Comparison of ENCODE assay signal across 25 mouse cellular contexts in the genomic region with DNA sequence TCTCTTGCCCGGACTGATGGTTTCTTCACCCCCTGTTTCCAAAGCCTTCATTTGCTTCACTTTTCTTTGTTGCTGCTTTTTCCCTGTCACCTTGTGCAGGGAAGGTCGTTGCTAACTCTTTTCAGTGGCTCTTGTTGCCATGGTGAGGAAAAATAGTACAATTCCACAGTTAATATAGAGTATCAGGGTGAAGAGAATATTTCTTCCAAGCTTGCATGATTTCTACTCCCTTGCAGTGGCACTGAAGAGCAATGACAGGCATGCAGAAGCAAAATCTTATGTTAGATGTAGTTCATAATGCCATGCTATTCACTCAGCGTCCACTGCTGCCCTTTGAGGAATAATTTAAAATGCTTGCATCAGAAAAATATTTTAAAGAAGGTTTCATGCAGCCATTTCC.
DNase-seq lines count a peak whose midpoint lies in the region; ATAC-seq and TF ChIP-seq lines count a peak whose summit lies in the region.
"Had no signal": no experiment of that assay in that cellular context is flagged by ENCODE, and none has a peak within 500 bp of the region (broad histone marks: within the 10 kb centered on the region; RNA-seq: fewer than 3 reads in every experiment).

No protein-coding gene starts in this region.

- no peaks in the 10 kb centered on the region for H3K9me3 ChIP-seq in forebrain, embryonic 14.5 days (replicated peaks; ENCODE audit: control insufficient read depth, low read length)
- H3K9me3 ChIP-seq in forebrain, embryonic 10.5 days: no peaks in the 10 kb centered on the region
- no peaks in the 10 kb centered on the region for H3K9me3 ChIP-seq in midbrain, embryonic 16.5 days (replicated peaks; ENCODE audit: control insufficient read depth, low read length, poor library complexity, severe bottlenecking)
- H3K9me3 ChIP-seq: G1E; heart, embryonic 12.5 days; kidney, embryonic 15.5 days; limb, embryonic 13.5 days; lung, embryonic 15.5 days; neural tube, embryonic 13.5 days had no signal

- TF ChIP-seq POLR2A in brain, embryonic 14.5 days (IDR thresholded peaks at IDR 0.05; ENCODE audit: borderline replicate concordance, extremely low read depth, insufficient read depth, insufficient read length, poor library complexity, severe bottlenecking): no peak

- peak; percentile 27; the same call in 1 of the 2 replicates for TF ChIP-seq CTCF in layer of hippocampus, adult 2 months (conservative IDR thresholded peaks at IDR 0.05)
- no peak for TF ChIP-seq CTCF in brain, embryonic 14.5 days (IDR thresholded peaks at IDR 0.05; ENCODE audit: borderline replicate concordance, extremely low read depth, insufficient read depth, insufficient read length)

- WGBS in forebrain, embryonic 14.5 days: 59% methylated on average over 3 of the region's 3 CpGs
- WGBS in forebrain, embryonic 10.5 days: 61% methylated on average over 3 of the region's 3 CpGs
- 29% methylated on average over 3 of the region's 3 CpGs for WGBS in midbrain, embryonic 16.5 days

- H3K36me3 ChIP-seq in forebrain, embryonic 14.5 days (ENCODE audit: control insufficient read depth, insufficient read depth, low read length): no peaks in the 10 kb centered on the region
- no peaks in the 10 kb centered on the region for H3K36me3 ChIP-seq in forebrain, embryonic 10.5 days (replicated peaks)
- H3K36me3 ChIP-seq in midbrain, embryonic 16.5 days (ENCODE audit: control insufficient read depth, insufficient read depth, low read length): no peaks in the 10 kb centered on the region
- H3K36me3 ChIP-seq: G1E; heart, embryonic 12.5 days; kidney, embryonic 15.5 days; limb, embryonic 13.5 days; lung, embryonic 15.5 days; neural tube, embryonic 13.5 days had no signal

- no peaks in the 10 kb centered on the region for H3K4me1 ChIP-seq in forebrain, embryonic 14.5 days (ENCODE audit: control insufficient read depth, insufficient read depth, low read length)
- peaks cover 6% of the 10 kb centered on the region; the same call in 1 of the 2 replicates for H3K4me1 ChIP-seq in forebrain, embryonic 10.5 days
- peaks cover 5% of the 10 kb centered on the region for H3K4me1 ChIP-seq in midbrain, embryonic 16.5 days (ENCODE audit: control insufficient read depth, insufficient read depth, low read length)
- H3K4me1 ChIP-seq: heart, embryonic 12.5 days; kidney, embryonic 15.5 days; limb, embryonic 13.5 days; lung, embryonic 15.5 days; neural tube, embryonic 13.5 days had no signal

- H3K27ac ChIP-seq in forebrain, embryonic 14.5 days (ENCODE audit: low read depth, low read length): no peak overlapping the region
- H3K27ac ChIP-seq in forebrain, embryonic 10.5 days: no peak overlapping the region
- H3K27ac ChIP-seq in layer of hippocampus, adult 2 months: peak overlapping the region; percentile 9; the same call in 1 of the 2 replicates
- H3K27ac ChIP-seq in midbrain, embryonic 16.5 days (ENCODE audit: low read length): peak overlapping the region; percentile 70
- H3K27ac ChIP-seq: gastrocnemius, adult 2 months; heart, adult 2 months; kidney, embryonic 15.5 days; limb, embryonic 13.5 days; lung, embryonic 15.5 days; neural tube, embryonic 13.5 days had no signal

- no peak overlapping the region for H3K4me2 ChIP-seq in forebrain, embryonic 14.5 days (ENCODE audit: low read length)
- no peak overlapping the region for H3K4me2 ChIP-seq in midbrain, embryonic 16.5 days (ENCODE audit: low read length)
- H3K4me2 ChIP-seq: heart, embryonic 12.5 days; kidney, embryonic 15.5 days; limb, embryonic 13.5 days; liver, embryonic 11.5 days; lung, embryonic 15.5 days; neural tube, embryonic 13.5 days had no signal

- ATAC-seq in forebrain, embryonic 14.5 days: 0 out of 2 replicates have a peak, but pooled peaks have one; percentile 32
- ATAC-seq in midbrain, embryonic 16.5 days: peak; percentile 91

- no peak overlapping the region for H3K9ac ChIP-seq in forebrain, embryonic 14.5 days (ENCODE audit: low read length)
- H3K9ac ChIP-seq in midbrain, embryonic 16.5 days (ENCODE audit: low read depth, low read length): no peak overlapping the region
- H3K9ac ChIP-seq: heart, embryonic 12.5 days; kidney, embryonic 15.5 days; limb, embryonic 13.5 days; lung, embryonic 15.5 days; neural tube, embryonic 13.5 days had no signal

- no peaks in the 10 kb centered on the region for H3K27me3 ChIP-seq in forebrain, embryonic 14.5 days (replicated peaks; ENCODE audit: control insufficient read depth, insufficient read depth, low read length)
- no peaks in the 10 kb centered on the region for H3K27me3 ChIP-seq in forebrain, embryonic 10.5 days (ENCODE audit: poor library complexity, severe bottlenecking)
- no peaks in the 10 kb centered on the region for H3K27me3 ChIP-seq in midbrain, embryonic 16.5 days (ENCODE audit: control insufficient read depth, insufficient read depth, low read depth, low read length)
- H3K27me3 ChIP-seq: heart, embryonic 12.5 days; kidney, embryonic 15.5 days; limb, embryonic 13.5 days; lung, embryonic 15.5 days; neural tube, embryonic 13.5 days had no signal

- no peak overlapping the region for H3K4me3 ChIP-seq in forebrain, embryonic 14.5 days (ENCODE audit: low read depth, low read length)
- no peak overlapping the region for H3K4me3 ChIP-seq in forebrain, embryonic 10.5 days
- no peak overlapping the region for H3K4me3 ChIP-seq in layer of hippocampus, adult 2 months
- H3K4me3 ChIP-seq in midbrain, embryonic 16.5 days (ENCODE audit: low read depth, low read length): no peak overlapping the region
- H3K4me3 ChIP-seq: erythroblast, embryonic 14.5 days; gastrocnemius, adult 2 months; heart, adult 2 months; heart, embryonic 12.5 days; kidney, embryonic 15.5 days; limb, embryonic 13.5 days; lung, embryonic 15.5 days; neural tube, embryonic 13.5 days had no signal

- peak; percentile 19 for DNase-seq in forebrain, embryonic 14.5 days (ENCODE audit: low spot score)
- DNase-seq in forebrain, embryonic 10.5 days (ENCODE audit: extremely low spot score, low spot score): no peak
- no peak for DNase-seq in layer of hippocampus, adult 2 months (ENCODE audit: low spot score in 2 of 2)
- DNase-seq in layer of hippocampus, postnatal 10 days (ENCODE audit: low spot score in 2 of 2): no peak
- peak; percentile 52 for DNase-seq in brain, embryonic 14.5 days (ENCODE audit: low read depth)
- DNase-seq in gastrocnemius, postnatal 36 days: no peak
- DNase-seq: adrenal gland, adult 8-10 months; cerebellum, adult 18-20 months; cerebellum, postnatal 14 days; gastrocnemius, adult 2 months; heart, adult 2 months; heart, postnatal 4 days; kidney, adult 18-20 months; kidney, postnatal 25 days; right cerebral cortex, postnatal 14 days; thymus, postnatal 4 days had no signal

- intact Hi-C loops in gastrocnemius, postnatal 36 days (cut with DNase I): no loop called here

Comparison
In these comparisons a context has a peak if more than half of its experiments do, and no peak if none do; other contexts are left out.
1. DNase-seq: peak in forebrain, embryonic 14.5 days (single experiment) and brain, embryonic 14.5 days (single experiment); none in forebrain, embryonic 10.5 days (single experiment), layer of hippocampus, adult 2 months (0 of 2), layer of hippocampus, postnatal 10 days (0 of 2) and gastrocnemius, postnatal 36 days (0 of 2).
2. H3K27ac ChIP-seq: peak in layer of hippocampus, adult 2 months (single experiment) and midbrain, embryonic 16.5 days (single experiment); none in forebrain, embryonic 14.5 days (single experiment) and forebrain, embryonic 10.5 days (single experiment).